Mouse (Mus musculus) liver, postnatal 0 days (tissue): ENCODE results near the gene Btrc. TPM values are rescaled to one million over a fixed set of nuclear protein-coding genes. Genes with fewer than 3 reads are reported as not detected.

ENCODE experiments used
- ATAC-seq: fragments of 200-750 bp; cut with Nextera tagmentation; 2 replicates; pipeline ENCODE4 v1.8.0; 2017; ENCODE audit warnings: mild to moderate bottlenecking, moderate library complexity
- DNase-seq: peaks from one replicate; pipeline ENCODE4 v3.0.0-alpha.2; 2016
- H3K27ac ChIP-seq: fragments of 300-500 bp; sonication (generic); 2 replicates; pipeline ENCODE4 v1.5.1; 2014; ENCODE audit warnings: antibody characterized with exemption, moderate library complexity, mild to moderate bottlenecking, low read depth
- H3K27me3 ChIP-seq: fragments of 300-500 bp; sonication (generic); 2 replicates; pipeline ENCODE4 v1.6.1; 2014; ENCODE audit warnings: low read length, control low read depth, mixed read lengths; ENCODE audit not compliant: insufficient read depth
- H3K36me3 ChIP-seq: fragments of 300-500 bp; sonication (generic); replicated peaks from 2 replicates; pipeline ENCODE4 v1.6.1; 2014; ENCODE audit warnings: mild to moderate bottlenecking, control low read depth, low read length, moderate library complexity, mixed read lengths; ENCODE audit not compliant: insufficient read depth
- H3K4me1 ChIP-seq: fragments of 300-500 bp; sonication (generic); 2 replicates; pipeline ENCODE4 v1.6.1; 2014; ENCODE audit warnings: antibody characterized with exemption, mild to moderate bottlenecking, control low read depth; ENCODE audit not compliant: insufficient read depth
- H3K4me2 ChIP-seq: fragments of 300-500 bp; sonication (generic); 2 replicates; pipeline ENCODE4 v1.6.1; 2014; ENCODE audit warnings: low read depth, mild to moderate bottlenecking, low read length, moderate library complexity, mixed read lengths
- H3K4me3 ChIP-seq: fragments of 300-500 bp; sonication (generic); 2 replicates; pipeline ENCODE4 v1.5.1; 2014; ENCODE audit warnings: low read depth, low read length
- H3K9ac ChIP-seq: fragments of 300-500 bp; sonication (generic); replicated peaks from 2 replicates; pipeline ENCODE4 v1.6.1; 2014; ENCODE audit warnings: mild to moderate bottlenecking, moderate library complexity
- H3K9me3 ChIP-seq: fragments of 300-500 bp; sonication (generic); 2 replicates; pipeline ENCODE4 v1.6.1; 2016; ENCODE audit warnings: mild to moderate bottlenecking, control low read depth, low read length, mixed read lengths
- CTCF ChIP-seq: sonication (generic); IDR thresholded peaks from 2 replicates; pipeline ENCODE4 v1.5.1; 2016; ENCODE audit warnings: antibody characterized with exemption, low read depth
- EP300 ChIP-seq: IDR thresholded peaks from 2 replicates; pipeline ENCODE4 v1.6.1; 2016; ENCODE audit warnings: antibody characterized with exemption, low read depth, mild to moderate bottlenecking
- WGBS: fragments of 180-500 bp; shearing (Covaris S2); extraction: QIAGEN DNeasy Blood & Tissue Kit; methylation state at CpG from one replicate; pipeline ENCODE4 v1.1.7; 2014; ENCODE audit not compliant: insufficient replicate concordance; 5-methylcytosine and 5-hydroxymethylcytosine counted together
- polyA plus RNA-seq: library from polyadenylated mRNA; unstranded; fragments of >200 nt; fragmentation: Nextera tagmentation; extraction: Ambion mirVana; gene quantifications from 2 replicates; pipeline ENCODE4 v1.2.1, GENCODE M21; 2015

The Btrc gene
- polyA plus RNA-seq, 1 experiment from 2014 or later, result 21.3 TPM

DNA sequence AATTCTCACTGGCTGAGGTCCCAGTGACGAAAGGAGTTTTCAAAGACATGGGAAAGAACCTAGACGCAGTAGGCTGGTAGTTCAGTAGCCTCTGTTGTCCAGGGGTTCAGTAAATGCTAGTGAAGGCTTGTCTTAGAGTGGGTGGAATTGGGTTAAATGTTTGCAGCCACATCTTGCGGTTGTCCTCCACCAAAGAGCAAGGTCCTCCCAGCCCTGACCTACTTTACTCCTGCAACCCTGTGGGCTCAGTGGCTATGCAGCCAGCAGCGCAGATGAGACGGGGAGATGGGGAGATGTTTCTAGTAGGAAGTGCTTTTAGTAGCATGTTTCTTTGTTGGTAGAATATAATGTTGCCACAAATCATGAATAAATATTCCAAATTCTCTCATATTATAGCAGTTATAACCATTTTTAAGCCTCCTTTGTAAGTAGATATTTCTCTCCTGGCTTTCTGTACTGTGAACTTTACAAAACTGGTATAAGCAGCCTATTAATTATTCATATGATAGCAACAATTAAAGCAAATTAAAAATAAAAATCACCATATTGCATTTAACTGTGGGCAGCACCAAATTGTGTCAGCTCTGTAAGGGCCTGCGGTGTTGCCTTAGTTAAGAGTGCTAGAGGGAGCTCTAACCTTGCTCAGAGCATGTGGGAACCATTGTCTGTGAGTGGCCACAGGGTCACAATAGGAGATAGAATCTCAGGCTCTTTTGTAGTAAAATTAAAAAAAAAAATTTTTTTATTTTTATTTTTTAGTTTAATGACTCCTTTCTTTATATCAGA is 122.9 kb downstream of the Btrc start:
- H3K4me3 ChIP-seq, result no peak overlapping the region
- TF ChIP-seq EP300, result no peak
- peak; percentile 51 for TF ChIP-seq CTCF
- H3K4me2 ChIP-seq, result no peak overlapping the region
- H3K9me3 ChIP-seq, result no peaks in the 10 kb centered on the region
- ATAC-seq (no peak), DNase-seq (no peak)
- H3K4me1 ChIP-seq, result 0 out of 2 replicates have a peak, but pooled peaks cover 2% of the 10 kb centered on the region
- no peak overlapping the region for H3K27ac ChIP-seq
- H3K27me3 ChIP-seq, result no peaks in the 10 kb centered on the region
- WGBS, result 78% methylated on average over 6 of the region's 6 CpGs
- H3K36me3 ChIP-seq, result peaks cover 5% of the 10 kb centered on the region; the same call in 1 of the 2 replicates
- no peak overlapping the region for H3K9ac ChIP-seq

DNA sequence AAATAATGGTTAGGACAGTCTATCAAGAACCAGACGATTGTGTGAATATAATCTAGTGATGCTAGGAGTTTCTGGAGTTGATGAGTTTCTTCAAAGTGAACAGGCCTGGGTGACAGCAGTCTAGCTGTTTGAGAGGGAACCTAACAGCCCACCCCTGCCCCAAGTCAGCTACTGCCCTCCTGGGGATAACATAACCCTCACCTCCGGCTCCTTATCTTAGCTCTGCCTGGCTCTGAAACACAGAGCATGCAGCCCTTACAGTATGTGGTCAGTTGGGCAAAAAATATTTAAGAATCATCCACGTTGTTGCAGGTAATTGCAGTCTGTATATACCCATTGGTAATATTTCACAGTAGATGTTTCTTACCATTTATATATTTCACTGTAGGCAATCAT is 123.5 kb downstream of the Btrc start:
- Histone ChIP-seq H3K4me1 (0 out of 2 replicates have a peak, but pooled peaks cover 2% of the 10 kb centered on the region), H3K4me2 (no peak overlapping the region), H3K36me3 (peaks cover 5% of the 10 kb centered on the region; the same call in 1 of the 2 replicates), H3K27ac (no peak overlapping the region), H3K9ac (no peak overlapping the region), H3K9me3 (no peaks in the 10 kb centered on the region), H3K27me3 (no peaks in the 10 kb centered on the region), H3K4me3 (no peak overlapping the region)
- DNase-seq (no peak), ATAC-seq (no peak)
- TF ChIP-seq EP300, result no peak
- 52% methylated on average over 3 of the region's 3 CpGs for WGBS

DNA sequence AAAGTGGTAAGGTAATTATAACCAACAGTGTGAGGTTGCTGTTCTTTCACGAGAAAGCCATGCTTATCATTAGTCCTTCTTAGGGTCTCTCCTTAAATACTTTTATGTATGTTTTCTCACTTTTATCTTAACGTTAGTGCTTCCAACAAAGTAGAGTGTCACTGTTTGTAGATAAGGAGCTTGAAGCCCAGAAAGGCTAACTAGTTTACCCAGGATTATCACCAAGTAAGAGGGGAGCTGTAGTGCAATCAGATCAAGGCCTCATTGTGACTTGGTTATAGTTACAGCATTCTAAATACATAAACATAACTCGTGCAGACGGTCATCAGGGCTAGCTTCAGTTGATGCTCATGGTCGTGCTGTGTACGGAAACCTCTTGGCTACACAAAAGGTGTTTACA is 126.4 kb downstream of the Btrc start:
- no peak overlapping the region for H3K27ac ChIP-seq
- no peaks in the 10 kb centered on the region for H3K27me3 ChIP-seq
- no peak overlapping the region for H3K4me2 ChIP-seq
- ATAC-seq, result no peak
- H3K4me3 ChIP-seq, result no peak overlapping the region
- 60% methylated on average over 6 of the region's 6 CpGs for WGBS
- no peak overlapping the region for H3K9ac ChIP-seq
- no peaks in the 10 kb centered on the region for H3K9me3 ChIP-seq
- TF ChIP-seq EP300, result no peak
- no peak for TF ChIP-seq CTCF
- no peak for DNase-seq
- H3K36me3 ChIP-seq, result no peaks in the 10 kb centered on the region
- H3K4me1 ChIP-seq, result 0 out of 2 replicates have a peak, but pooled peaks cover 2% of the 10 kb centered on the region

DNA sequence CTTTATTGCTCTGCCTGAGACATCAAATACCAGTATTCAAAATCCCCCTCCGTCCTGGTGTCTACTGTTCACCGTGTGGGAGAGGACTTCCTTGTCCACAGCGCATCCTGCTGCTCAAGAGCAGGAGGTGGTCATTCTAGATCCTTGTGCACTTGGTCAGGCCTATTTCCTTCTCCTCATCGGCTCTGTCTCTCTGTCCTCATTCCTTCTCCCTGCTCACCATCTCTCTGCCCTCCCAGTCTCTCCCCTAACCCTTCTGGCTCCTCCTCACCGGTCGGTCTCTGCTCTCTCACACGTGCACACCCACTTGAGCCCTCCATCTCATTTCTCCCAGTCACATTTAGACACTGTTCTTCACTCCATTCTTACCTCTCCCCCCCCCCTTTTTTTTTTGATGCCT is 127.7 kb downstream of the Btrc start:
- Histone ChIP-seq H3K4me3 (no peak overlapping the region), H3K27me3 (no peaks in the 10 kb centered on the region), H3K4me1 (0 out of 2 replicates have a peak, but pooled peaks cover under 1% of the 10 kb centered on the region), H3K9ac (no peak overlapping the region), H3K4me2 (no peak overlapping the region), H3K36me3 (no peaks in the 10 kb centered on the region), H3K27ac (no peak overlapping the region), H3K9me3 (no peaks in the 10 kb centered on the region)
- no peak for ATAC-seq
- DNase-seq, result no peak
- 77% methylated on average over 7 of the region's 7 CpGs for WGBS
- TF ChIP-seq EP300 (no peak), CTCF (no peak)

DNA sequence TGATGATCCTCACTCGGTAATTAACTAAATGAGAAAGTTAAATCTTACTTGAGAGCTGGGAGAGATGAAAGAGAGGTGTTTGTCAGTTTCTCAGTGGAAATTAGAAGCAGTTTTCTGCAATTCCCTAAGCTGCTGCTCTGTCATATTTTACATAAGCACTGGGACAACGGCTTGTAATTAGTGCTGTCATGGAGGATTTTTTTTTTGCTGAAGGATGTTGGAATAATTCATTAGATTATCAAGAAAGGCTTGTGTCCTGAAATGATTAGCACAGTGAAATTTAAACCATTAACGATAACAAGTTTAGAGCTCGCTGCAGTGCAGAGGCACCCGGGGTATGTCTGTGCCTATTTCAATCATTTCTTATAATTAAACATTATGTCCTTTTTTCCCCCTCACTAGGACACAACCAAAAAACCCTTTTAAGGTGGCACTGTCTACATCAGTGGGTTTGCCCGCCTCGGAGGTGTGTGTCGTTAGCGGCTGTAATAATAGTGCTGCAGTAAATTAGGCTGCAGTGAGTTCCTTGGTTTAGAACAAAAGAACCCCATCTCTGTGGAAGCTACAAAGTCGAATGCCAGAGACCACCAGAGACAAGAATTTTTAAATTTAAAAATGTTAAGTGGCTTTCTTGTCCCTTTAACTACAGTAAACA is 130.7 kb downstream of the Btrc start:
- H3K9me3 ChIP-seq, result no peaks in the 10 kb centered on the region
- no peaks in the 10 kb centered on the region for H3K36me3 ChIP-seq
- no peak for ATAC-seq
- H3K4me2 ChIP-seq, result no peak overlapping the region
- no peak for DNase-seq
- no peak overlapping the region for H3K27ac ChIP-seq
- H3K4me1 ChIP-seq, result no peaks in the 10 kb centered on the region
- 82% methylated on average over 10 of the region's 10 CpGs for WGBS
- H3K4me3 ChIP-seq, result no peak overlapping the region
- H3K9ac ChIP-seq, result no peak overlapping the region
- TF ChIP-seq CTCF, result no peak
- no peak for TF ChIP-seq EP300
- H3K27me3 ChIP-seq, result no peaks in the 10 kb centered on the region

DNA sequence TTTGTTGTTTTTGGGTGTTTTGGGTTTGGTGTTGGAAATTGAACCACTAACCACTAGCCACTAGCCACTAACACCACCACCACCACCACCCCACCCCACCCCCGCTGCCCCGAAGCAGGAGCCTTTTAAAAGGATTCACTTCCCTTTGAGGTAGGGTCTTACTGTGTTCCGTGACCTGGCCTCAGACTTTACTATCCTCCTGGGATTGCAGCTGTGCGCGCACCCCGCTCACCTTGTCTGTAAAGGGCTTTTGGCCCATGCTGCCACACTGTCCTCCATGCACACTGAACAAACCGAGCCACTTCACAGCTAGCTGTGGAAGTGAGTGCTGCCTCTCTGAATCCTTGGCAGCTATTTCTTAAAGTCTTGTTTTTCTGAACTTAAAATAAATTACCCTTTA is 141.9 kb downstream of the Btrc start:
- Histone ChIP-seq H3K4me2 (no peak overlapping the region), H3K4me3 (no peak overlapping the region), H3K9ac (no peak overlapping the region), H3K4me1 (no peaks in the 10 kb centered on the region), H3K36me3 (peaks cover 10% of the 10 kb centered on the region), H3K27ac (no peak overlapping the region), H3K27me3 (no peaks in the 10 kb centered on the region), H3K9me3 (no peaks in the 10 kb centered on the region)
- DNase-seq (no peak), ATAC-seq (no peak)
- WGBS, result 81% methylated on average over 7 of the region's 7 CpGs
- TF ChIP-seq CTCF (no peak), EP300 (no peak)
